Mouse (Mus musculus) effector memory CD4-positive, alpha-beta T cell, adult 7 months (primary cell): ENCODE results near the gene Acadm. TPM values are rescaled to one million over a fixed set of nuclear protein-coding genes. Genes with fewer than 3 reads are reported as not detected.

Experiments
- polyA plus RNA-seq: library from polyadenylated mRNA; unstranded; fragments of 100-300 nt; shearing (Covaris generic); gene quantifications from one replicate; pipeline ENCODE4 v1.2.1, GENCODE M21; 2017

Gene Acadm
- polyA plus RNA-seq, result 36.6 TPM

DNA sequence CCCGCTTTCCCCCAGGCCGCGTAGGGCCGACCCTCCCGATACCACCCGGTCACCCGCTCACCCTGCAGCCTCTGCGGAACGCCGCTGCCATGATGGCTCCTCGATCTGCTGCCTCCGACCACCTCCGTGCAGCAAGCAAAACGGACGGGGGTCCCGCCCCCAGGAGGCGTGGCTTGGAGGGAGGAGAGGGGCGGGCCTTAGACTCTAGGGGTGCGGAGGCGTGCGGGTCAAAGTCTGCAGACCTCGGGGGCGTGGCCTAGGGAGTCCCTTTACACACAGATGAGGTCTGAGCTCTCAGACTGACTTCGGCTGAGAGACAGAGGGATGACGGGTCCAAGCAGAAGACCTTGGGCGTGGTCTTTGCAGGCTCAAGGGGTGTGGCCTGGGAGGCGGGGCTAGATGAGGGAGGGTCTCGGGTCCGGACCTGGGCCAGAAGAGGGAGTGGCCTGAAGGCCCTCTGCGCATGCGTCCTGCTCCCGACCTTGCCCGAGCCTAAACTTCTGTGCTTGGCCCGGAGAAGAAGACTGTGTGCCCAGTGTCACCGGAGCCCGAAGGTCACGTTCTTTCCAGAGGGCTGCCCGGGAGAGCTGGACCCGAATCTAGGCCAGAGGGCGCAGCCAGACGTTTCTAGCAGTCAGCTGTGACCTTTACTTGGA is at the start of gene Acadm:
Acadm (minus strand) TSS at position 298 of the 656 bp plus-strand sequence.

DNA sequence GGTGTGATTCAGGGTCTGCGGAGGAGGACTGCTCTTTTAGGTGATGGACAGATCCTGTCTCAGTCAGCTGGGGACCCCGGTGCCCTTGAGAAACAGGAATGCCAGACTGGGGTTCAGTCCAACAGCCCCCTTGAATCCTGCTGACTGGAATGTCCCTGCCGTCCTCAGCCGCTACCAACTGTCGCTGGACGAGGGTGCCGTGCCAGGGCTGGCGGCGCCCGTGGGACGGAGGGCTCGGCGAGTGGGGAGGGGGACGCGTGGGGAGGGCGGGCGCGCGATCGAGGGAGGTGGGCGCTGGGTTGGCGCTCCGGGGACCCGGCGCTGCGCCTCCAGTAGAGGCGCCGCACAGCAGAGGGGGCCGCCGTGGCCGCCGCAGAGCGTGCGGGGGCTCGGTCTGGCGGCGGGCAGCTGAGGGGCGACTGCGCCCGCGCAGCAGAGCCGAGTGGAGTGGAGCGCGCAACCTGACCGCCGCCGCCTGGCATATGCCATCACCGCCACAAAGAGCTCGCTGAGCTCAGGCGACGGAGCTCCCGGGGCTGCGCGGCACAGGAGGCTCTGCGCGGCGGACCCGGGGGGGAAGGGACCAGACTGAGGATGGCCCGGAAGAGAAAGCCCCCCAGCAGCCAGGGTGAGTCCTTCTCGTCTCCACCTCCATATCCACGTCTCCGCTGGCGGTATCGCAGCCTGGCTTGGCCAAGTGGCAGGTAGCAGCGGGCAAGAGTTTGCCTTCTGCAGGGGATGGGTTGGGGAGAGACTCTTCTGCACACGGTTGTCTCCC is 28.9 kb upstream of the Acadm start, which contains the start of gene Slc44a5:
Slc44a5 (plus strand) TSS at position 266 of the 778 bp plus-strand sequence.

DNA sequence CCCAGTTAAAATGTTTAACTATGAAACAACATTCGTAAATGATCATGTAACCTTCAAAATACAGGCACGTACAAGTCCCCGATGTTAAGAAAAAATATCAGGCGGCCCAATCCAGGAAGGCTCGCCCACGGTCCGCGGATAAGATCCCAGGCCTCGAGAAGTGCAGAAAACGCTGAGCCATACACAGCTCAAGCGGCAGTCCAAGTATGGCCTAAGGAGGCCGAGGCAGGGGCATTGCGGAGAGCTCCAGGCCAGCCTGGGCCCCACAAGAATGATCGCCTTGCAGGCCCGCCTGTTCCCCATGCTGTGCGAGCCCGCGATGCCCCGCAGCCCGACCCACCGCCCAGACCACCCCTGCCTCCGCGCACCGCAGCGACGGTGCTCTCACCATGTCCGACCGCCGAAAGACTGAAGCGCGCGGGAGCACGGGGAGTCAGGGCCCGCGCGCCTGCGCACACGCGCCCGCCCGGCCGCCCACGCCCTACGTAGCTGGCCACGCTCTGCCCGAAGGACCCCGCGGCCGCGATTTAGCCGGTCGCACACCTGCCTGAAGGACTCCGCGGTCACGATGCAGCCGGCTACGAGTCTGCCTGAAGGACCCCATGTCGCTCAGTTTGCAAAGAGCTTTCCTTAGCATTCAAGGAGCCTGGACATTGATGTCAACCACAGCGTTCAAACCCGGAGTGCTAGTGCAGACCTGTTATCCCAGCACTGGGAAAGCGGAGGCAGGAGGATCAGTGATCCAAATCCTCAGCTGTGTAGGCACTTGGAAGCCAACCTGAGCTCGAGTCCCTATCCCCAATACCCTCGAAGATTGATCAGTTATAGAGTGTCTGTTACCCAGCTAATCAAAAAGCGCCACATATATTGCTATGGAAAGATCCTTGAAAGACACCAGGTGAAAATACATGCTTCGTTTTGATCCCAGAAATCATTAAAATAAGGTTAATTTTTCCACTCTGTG is 31.6 kb downstream of the Acadm start, which contains the start of gene Rabggtb:
Rabggtb (minus strand) TSS at position 464 of the 964 bp plus-strand sequence.

DNA sequence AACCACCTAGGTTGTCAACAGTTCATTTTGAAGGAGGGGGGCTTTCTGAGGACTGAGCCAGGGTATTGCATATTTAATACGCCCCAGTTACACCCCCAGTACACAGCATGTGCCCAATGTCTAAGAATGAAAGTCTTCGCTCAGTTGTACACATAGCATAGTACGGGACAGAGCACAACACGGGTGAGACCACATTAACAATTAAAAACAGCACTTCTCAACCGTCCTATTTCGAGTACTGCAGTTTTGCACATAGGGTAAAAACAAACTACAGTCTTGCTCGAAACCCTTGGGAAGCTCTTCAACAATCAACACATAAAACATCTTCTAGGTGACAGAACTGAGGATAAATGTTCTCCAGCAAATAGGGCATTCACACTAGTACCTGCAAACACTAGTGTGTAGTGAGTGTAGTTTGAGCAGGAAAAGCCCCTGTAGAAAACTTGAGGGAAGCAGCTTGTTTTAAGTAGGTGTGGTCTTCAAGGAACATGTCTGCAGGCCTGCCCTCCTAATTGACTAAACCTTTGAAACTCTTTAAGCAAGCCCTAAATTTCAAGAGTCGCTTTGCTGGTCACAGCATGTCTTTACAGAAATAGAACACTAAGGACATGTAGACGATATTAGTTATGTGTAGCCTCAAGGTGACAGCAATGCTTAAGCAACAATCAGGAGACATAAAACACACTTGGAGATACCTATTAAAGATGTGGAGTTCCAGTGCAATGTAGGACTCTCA is 38.1 kb downstream of the Acadm start, which contains the start of gene Msh4:
Msh4 (minus strand) TSS at position 3 of the 736 bp plus-strand sequence.

Other genes starting within 250 kb of the Acadm start
- 62.8 TPM for gene St6galnac3, start 219.5 kb downstream of the Acadm start, polyA plus RNA-seq
- not detected for gene Asb17, start 100.4 kb downstream of the Acadm start, polyA plus RNA-seq
- gene Msh4, start 38.5 kb downstream of the Acadm start, polyA plus RNA-seq, result 0.23 TPM
- 27.0 TPM for gene Rabggtb, start 31.6 kb downstream of the Acadm start, polyA plus RNA-seq
- gene Slc44a5, start 28.8 kb upstream of the Acadm start, polyA plus RNA-seq, result not detected